Comparison of ENCODE assay signal across 24 mouse cellular contexts in the genomic region with DNA sequence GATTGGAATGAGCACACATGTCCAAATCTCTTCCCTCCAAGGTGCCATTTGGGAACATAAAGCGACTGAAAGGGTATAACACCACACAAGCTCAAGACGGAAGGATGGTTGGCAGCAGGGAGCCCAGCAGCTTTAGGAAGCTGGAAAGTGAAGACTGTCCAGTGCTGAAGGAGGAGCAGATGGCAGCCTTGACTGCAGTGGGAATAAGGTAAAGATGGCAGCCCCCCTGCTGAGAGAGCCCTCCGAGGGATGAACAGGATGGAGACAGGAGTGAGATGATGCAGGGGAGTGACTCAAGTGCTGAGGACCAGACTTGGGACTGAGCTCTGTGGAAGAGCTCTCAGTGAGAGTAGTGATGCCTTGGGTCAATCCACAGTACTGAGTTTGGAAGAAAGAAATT.
DNase-seq lines count a peak whose midpoint lies in the region; ATAC-seq and TF ChIP-seq lines count a peak whose summit lies in the region.
"Had no signal": no experiment of that assay in that cellular context is flagged by ENCODE, and none has a peak within 500 bp of the region (broad histone marks: within the 10 kb centered on the region; RNA-seq: fewer than 3 reads in every experiment).

No protein-coding gene starts in this region.

- DNase-seq in cerebellum, adult 18-20 months: peak; percentile 44 to 50
- peak; percentile 58 to 63 for DNase-seq in cerebellum, adult 2 months
- peak; percentile 56 for DNase-seq in cerebellum, adult 9-11 months
- no peak for DNase-seq in hindbrain, embryonic 10.5 days (ENCODE audit: low spot score)
- no peak for DNase-seq in layer of hippocampus, postnatal 25 days (ENCODE audit: extremely low spot score in 1 of 2, low spot score in 1 of 2)
- no peak for DNase-seq in thymus, postnatal 10 days (ENCODE audit: low spot score in 2 of 2)
- DNase-seq: B cell, adult 2 months; gastrocnemius, postnatal 10 days; gastrocnemius, postnatal 36 days; heart, adult 2 months; heart, postnatal 14 days; kidney, adult 11 months had no signal

- no peaks in the 10 kb centered on the region for H3K27me3 ChIP-seq in cerebellum, adult 2 months (ENCODE audit: control insufficient read depth, insufficient read depth, low read length)
- H3K27me3 ChIP-seq in hindbrain, embryonic 10.5 days (ENCODE audit: insufficient read depth, poor library complexity, severe bottlenecking): no peaks in the 10 kb centered on the region
- H3K27me3 ChIP-seq: CH12.LX; forebrain, embryonic 13.5 days; heart, embryonic 13.5 days; hindbrain, embryonic 13.5 days; intestine, embryonic 15.5 days; Patski had no signal

- TF ChIP-seq POLR2A in cerebellum, adult 2 months (IDR thresholded peaks at IDR 0.05; ENCODE audit: borderline replicate concordance, insufficient read depth, low read length): no peak

- TF ChIP-seq CTCF in cerebellum, adult 2 months (IDR thresholded peaks at IDR 0.05; ENCODE audit: borderline replicate concordance, insufficient read depth, low read depth, low read length): no peak

- H3K36me3 ChIP-seq in hindbrain, embryonic 10.5 days: peaks cover 40% of the 10 kb centered on the region
- H3K36me3 ChIP-seq: G1E; heart, embryonic 10.5 days; heart, embryonic 13.5 days; intestine, embryonic 15.5 days had no signal

- no peak overlapping the region for H3K4me3 ChIP-seq in cerebellum, adult 2 months (replicated peaks; ENCODE audit: insufficient read depth, low read depth, low read length)
- H3K4me3 ChIP-seq in hindbrain, embryonic 10.5 days: no peak overlapping the region
- H3K4me3 ChIP-seq: forebrain, embryonic 10.5 days; forebrain, embryonic 13.5 days; heart, adult 2 months; heart, embryonic 10.5 days; heart, embryonic 13.5 days; hindbrain, embryonic 13.5 days; intestine, embryonic 15.5 days had no signal

- peaks cover 3% of the 10 kb centered on the region; the same call in 1 of the 2 replicates for H3K4me1 ChIP-seq in cerebellum, adult 2 months (ENCODE audit: control insufficient read depth, insufficient read depth, low read length)
- H3K4me1 ChIP-seq in hindbrain, embryonic 10.5 days (replicated peaks): no peaks in the 10 kb centered on the region
- H3K4me1 ChIP-seq: forebrain, embryonic 10.5 days; forebrain, embryonic 13.5 days; heart, embryonic 10.5 days; heart, embryonic 13.5 days; hindbrain, embryonic 13.5 days; intestine, embryonic 15.5 days had no signal

- H3K9me3 ChIP-seq in hindbrain, embryonic 10.5 days: no peaks in the 10 kb centered on the region
- H3K9me3 ChIP-seq: forebrain, embryonic 10.5 days; forebrain, embryonic 13.5 days; G1E; heart, embryonic 10.5 days; heart, embryonic 13.5 days; hindbrain, embryonic 13.5 days; intestine, embryonic 15.5 days had no signal

- no peak for ATAC-seq in cerebellum, adult (ENCODE audit: insufficient number of reproducible peaks, low FRiP score, low TSS enrichment)
- ATAC-seq: forebrain, embryonic 13.5 days; forebrain, embryonic 16.5 days; hindbrain, embryonic 16.5 days; Patski had no signal

- H3K27ac ChIP-seq in cerebellum, adult 2 months (ENCODE audit: insufficient read depth, low read length): no peak overlapping the region
- no peak overlapping the region for H3K27ac ChIP-seq in hindbrain, embryonic 10.5 days
- H3K27ac ChIP-seq: forebrain, embryonic 10.5 days; forebrain, embryonic 13.5 days; heart, adult 2 months; heart, embryonic 10.5 days; heart, embryonic 13.5 days; hindbrain, embryonic 13.5 days; intestine, embryonic 15.5 days had no signal

- 11% methylated on average over 3 of the region's 3 CpGs for WGBS in cerebellum, adult 2 months
- WGBS in hindbrain, embryonic 10.5 days: 80% methylated on average over 3 of the region's 3 CpGs

Comparison
In these comparisons a context has a peak if more than half of its experiments do, and no peak if none do; other contexts are left out.
1. DNase-seq: peak in cerebellum, adult 18-20 months (2 of 2), cerebellum, adult 2 months (2 of 2) and cerebellum, adult 9-11 months (single experiment); none in hindbrain, embryonic 10.5 days (single experiment), layer of hippocampus, postnatal 25 days (0 of 2) and thymus, postnatal 10 days (0 of 2).